Mouse (Mus musculus): ENCODE results near the gene Appl2. TPM values are rescaled to one million over a fixed set of nuclear protein-coding genes. Genes with fewer than 3 reads are reported as not detected.

Appl2 gene
- total and polyA plus RNA-seq, 3 experiments = 0.15 to 0.99 TPM; not detected in 1

- Histone ChIP-seq H3K4me3 (ENCODE audit: control insufficient read depth in 1 of 2, insufficient read depth in 1 of 2, low read depth in 2 of 2, low read length in 2 of 2) (no peak overlapping the region), H3K9me3 (replicated peaks; ENCODE audit: insufficient read depth, low read length) (no peaks in the 10 kb centered on the region), H3K79me2 (ENCODE audit: control insufficient read depth, insufficient read depth, low read length, poor library complexity) (no peaks in the 10 kb centered on the region), H3K27me3 (ENCODE audit: control insufficient read depth in 1 of 2, insufficient read depth in 2 of 2, low read length in 2 of 2) (peaks cover 0 to 2% of the 10 kb centered on the region in 2 experiments; a peak in 2 of 4 replicates), H3K9ac (ENCODE audit: control insufficient read depth, low read depth, low read length, poor library complexity, severe bottlenecking) (no peak overlapping the region), H3K27ac (ENCODE audit: control insufficient read depth, low read depth, low read length) (no peak overlapping the region), H3K4me1 (ENCODE audit: control insufficient read depth in 1 of 2, insufficient read depth in 2 of 2, low read length in 2 of 2) (no peaks in the 10 kb centered on the region), H3K36me3 (ENCODE audit: control insufficient read depth in 1 of 2, insufficient read depth in 2 of 2, low read length in 2 of 2) (no peaks in the 10 kb centered on the region)
- no peak for DNase-seq (ENCODE audit: low read depth, low spot score)
- TF ChIP-seq MYB (IDR thresholded peaks at IDR 0.05; ENCODE audit: low read depth, low read length) (no peak), TCF12 (IDR thresholded peaks at IDR 0.05; ENCODE audit: low read depth, low read length) (no peak), MAZ (IDR thresholded peaks at IDR 0.05; ENCODE audit: low read depth, low read length) (no peak), MEF2A (IDR thresholded peaks at IDR 0.05; ENCODE audit: extremely low read depth, insufficient replicate concordance, low read depth, low read length, poor library complexity, severe bottlenecking) (no peak), RCOR1 (IDR thresholded peaks at IDR 0.05; ENCODE audit: low read depth, low read length) (no peak), EP300 (IDR thresholded peaks at IDR 0.05; ENCODE audit: low read depth in 1 of 2, low read length in 2 of 2) (no peak), POLR2A (IDR thresholded peaks at IDR 0.05; ENCODE audit: control insufficient read depth in 1 of 2, insufficient read depth in 1 of 2, low read depth in 1 of 2, low read length in 2 of 2, poor library complexity in 1 of 2) (no peak), MXI1 (IDR thresholded peaks at IDR 0.05; ENCODE audit: low read depth, low read length) (no peak), BHLHE40 (IDR thresholded peaks at IDR 0.05; ENCODE audit: borderline replicate concordance, low read depth, low read length) (no peak), ELF1 (IDR thresholded peaks at IDR 0.05; ENCODE audit: low read depth, low read length) (no peak), GABPA (IDR thresholded peaks at IDR 0.05; ENCODE audit: low read depth, low read length) (no peak), MYC (IDR thresholded peaks at IDR 0.05; ENCODE audit: low read depth, low read length) (no peak), CHD2 (IDR thresholded peaks at IDR 0.05; ENCODE audit: low read length) (no peak), MAFK (IDR thresholded peaks at IDR 0.05; ENCODE audit: borderline replicate concordance, low read depth, low read length) (no peak), SMC3 (IDR thresholded peaks at IDR 0.05; ENCODE audit: low read depth, low read length) (no peak), UBTF (IDR thresholded peaks at IDR 0.05; ENCODE audit: borderline replicate concordance, insufficient read depth, low read depth, low read length) (no peak)
Observed at GRCm38 (mm10) chr10:83629190-83629781, 19.3 kb downstream of the Appl2 start.

- no peak overlapping the region for H3K9ac ChIP-seq (ENCODE audit: control insufficient read depth, low read depth, low read length, poor library complexity, severe bottlenecking)
- no peak overlapping the region for H3K27ac ChIP-seq (ENCODE audit: control insufficient read depth, low read depth, low read length)
- H3K79me2 ChIP-seq (ENCODE audit: control insufficient read depth, insufficient read depth, low read length, poor library complexity) = no peaks in the 10 kb centered on the region
- H3K4me3 ChIP-seq (ENCODE audit: control insufficient read depth in 1 of 2, insufficient read depth in 1 of 2, low read depth in 2 of 2, low read length in 2 of 2) = no peak overlapping the region
- no peaks in the 10 kb centered on the region for H3K36me3 ChIP-seq (ENCODE audit: control insufficient read depth in 1 of 2, insufficient read depth in 2 of 2, low read length in 2 of 2)
- DNase-seq (ENCODE audit: low read depth, low spot score) = no peak
- TF ChIP-seq ELF1 (IDR thresholded peaks at IDR 0.05; ENCODE audit: low read depth, low read length) = no peak
- TF ChIP-seq GABPA (IDR thresholded peaks at IDR 0.05; ENCODE audit: low read depth, low read length) = no peak
- TF ChIP-seq BHLHE40 (IDR thresholded peaks at IDR 0.05; ENCODE audit: borderline replicate concordance, low read depth, low read length) = no peak
- TF ChIP-seq TBP (IDR thresholded peaks at IDR 0.05; ENCODE audit: low read depth, low read length) = no peak
- TF ChIP-seq EP300 (IDR thresholded peaks at IDR 0.05; ENCODE audit: low read depth in 1 of 2, low read length in 2 of 2) = no peak
- TF ChIP-seq HCFC1 (IDR thresholded peaks at IDR 0.05; ENCODE audit: low read depth, low read length) = no peak
- no peak for TF ChIP-seq MXI1 (IDR thresholded peaks at IDR 0.05; ENCODE audit: low read depth, low read length)
- H3K4me1 ChIP-seq (ENCODE audit: control insufficient read depth in 1 of 2, insufficient read depth in 2 of 2, low read length in 2 of 2) = no peaks in the 10 kb centered on the region
- H3K9me3 ChIP-seq (replicated peaks; ENCODE audit: insufficient read depth, low read length) = no peaks in the 10 kb centered on the region
- peaks cover 0 to 3% of the 10 kb centered on the region in 2 experiments; a peak in 2 of 4 replicates for H3K27me3 ChIP-seq (ENCODE audit: control insufficient read depth in 1 of 2, insufficient read depth in 2 of 2, low read length in 2 of 2)
Observed at GRCm38 (mm10) chr10:83628241-83628640, 20.3 kb downstream of the Appl2 start.
